Mouse (Mus musculus) CH12.LX (cell line): ENCODE measurements at regions not wholly inside any gene's neighbourhood (a gene's known extent, or its start where the extent isn't known, plus 50 kb on each side); places are given as distances from the start of the nearest gene placed in this dataset.
A peak's percentile ranks its signal among the peaks of the same experiment; 100 is the strongest.

Source experiments
- DNase-seq: peaks from one replicate; pipeline ENCODE4 v3.0.0-alpha.2; 2013; ENCODE audit errors: extremely low read depth
- H3K27ac ChIP-seq: 2 replicates; pipeline ENCODE4 v1.5.1; 2012; ENCODE audit warnings: low read depth, mild to moderate bottlenecking, control low read depth, moderate library complexity; ENCODE audit not compliant: insufficient read depth
- H3K27me3 ChIP-seq: replicated peaks from 2 replicates; pipeline ENCODE3; 2012; ENCODE audit warnings: inconsistent platforms
- H3K36me3 ChIP-seq, 2 experiments: replicated peaks in 1 of 2; 2 replicates each; pipeline versions ENCODE3 to v1.6.1; 2012; ENCODE audit warnings: inconsistent platforms in 1 of 2, low read length in 1 of 2, mild to moderate bottlenecking in 1 of 2, mixed read lengths in 1 of 2, moderate library complexity in 1 of 2; ENCODE audit not compliant: control insufficient read depth in 1 of 2, insufficient read depth in 1 of 2
- H3K4me1 ChIP-seq, 2 experiments: 2 replicates each; pipeline ENCODE4 v1.6.1; 2012; ENCODE audit warnings: inconsistent platforms in 1 of 2, moderate library complexity in 1 of 2; ENCODE audit not compliant: insufficient read depth in 2 of 2, control insufficient read depth in 1 of 2
- H3K4me2 ChIP-seq: 2 replicates; pipeline ENCODE4 v1.6.1; 2012; ENCODE audit warnings: low read depth, mild to moderate bottlenecking, control low read depth; ENCODE audit not compliant: poor library complexity, insufficient read depth, severe bottlenecking
- H3K4me3 ChIP-seq, 3 experiments: fragments of 150-350 bp in 1 of 3; sonication (generic) in 1 of 3; replicated peaks in 1 of 3; 2 replicates each; pipeline versions ENCODE3 to v1.5.1; 2011 to 2012; ENCODE audit warnings: low read depth in 2 of 3, low read length in 2 of 3, mild to moderate bottlenecking in 2 of 3, moderate library complexity in 2 of 3, control low read depth in 1 of 3, improper control_type of control experiment in 1 of 3, inconsistent platforms in 1 of 3, mixed read lengths in 1 of 3; ENCODE audit not compliant: poor library complexity in 1 of 3
- H3K79me2 ChIP-seq: replicated peaks from 2 replicates; pipeline ENCODE4 v1.6.1; 2012; ENCODE audit warnings: mild to moderate bottlenecking, moderate library complexity; ENCODE audit not compliant: control insufficient read depth, poor library complexity, insufficient read depth, severe bottlenecking; ENCODE audit errors: extremely low read depth
- H3K9ac ChIP-seq: 2 replicates; pipeline ENCODE4 v1.6.1; 2012; ENCODE audit warnings: low read depth, mild to moderate bottlenecking, control low read depth, moderate library complexity; ENCODE audit not compliant: insufficient read depth
- H3K9me3 ChIP-seq: replicated peaks from 2 replicates; pipeline ENCODE3; 2012; ENCODE audit warnings: low read length, inconsistent platforms, mixed read lengths
- CHD1 ChIP-seq: IDR thresholded peaks from 2 replicates; pipeline ENCODE4 v1.6.1; 2012; ENCODE audit warnings: low read depth, low read length, improper control_type of control experiment, inconsistent platforms
- CTCF ChIP-seq, 2 experiments: IDR thresholded peaks in 1 of 2; conservative IDR thresholded peaks in 1 of 2; 2 replicates each; pipeline ENCODE4 v1.5.1; 2011 to 2012; ENCODE audit warnings: low read depth in 2 of 2, low read length in 2 of 2, improper control_type of control experiment in 1 of 2, inconsistent platforms in 1 of 2, mild to moderate bottlenecking in 1 of 2, moderate library complexity in 1 of 2
- E2F4 ChIP-seq: IDR thresholded peaks from 2 replicates; pipeline ENCODE4 v1.6.1; 2011; ENCODE audit warnings: low read depth, low read length, improper control_type of control experiment; ENCODE audit not compliant: insufficient replicate concordance
- ELF1 ChIP-seq: IDR thresholded peaks from 2 replicates; pipeline ENCODE4 v1.6.1; 2014; ENCODE audit warnings: low read depth, mild to moderate bottlenecking, inconsistent platforms, low read length, improper control_type of control experiment
- EP300 ChIP-seq: IDR thresholded peaks from 2 replicates; pipeline ENCODE4 v1.6.1; 2011; ENCODE audit warnings: low read length, improper control_type of control experiment
- JUN ChIP-seq: IDR thresholded peaks from 2 replicates; pipeline ENCODE4 v1.6.1; 2011; ENCODE audit warnings: low read depth, mild to moderate bottlenecking, low read length, improper control_type of control experiment, moderate library complexity; ENCODE audit not compliant: insufficient read depth
- JUND ChIP-seq: conservative IDR thresholded peaks from 2 replicates; pipeline ENCODE4 v1.6.1; 2011; ENCODE audit warnings: low read depth, low read length, improper control_type of control experiment
- KAT2A ChIP-seq: IDR thresholded peaks from 2 replicates; pipeline ENCODE4 v1.6.1; 2012; ENCODE audit warnings: low read length, improper control_type of control experiment, inconsistent platforms; ENCODE audit not compliant: insufficient replicate concordance
- MXI1 ChIP-seq: IDR thresholded peaks from 2 replicates; pipeline ENCODE4 v1.6.1; 2011; ENCODE audit warnings: mild to moderate bottlenecking, low read depth, low read length, improper control_type of control experiment
- RAD21 ChIP-seq: IDR thresholded peaks from 2 replicates; pipeline ENCODE4 v1.6.1; 2011; ENCODE audit warnings: low read depth, mild to moderate bottlenecking, low read length, improper control_type of control experiment, moderate library complexity
- RCOR1 ChIP-seq: conservative IDR thresholded peaks from 2 replicates; pipeline ENCODE4 v1.6.1; 2012; ENCODE audit warnings: low read depth, mild to moderate bottlenecking, inconsistent platforms, low read length, improper control_type of control experiment
- SMC3 ChIP-seq: IDR thresholded peaks from 2 replicates; pipeline ENCODE4 v1.6.1; 2011; ENCODE audit warnings: low read depth, low read length, improper control_type of control experiment
- USF1 ChIP-seq: IDR thresholded peaks from 2 replicates; pipeline ENCODE4 v1.6.1; 2014; ENCODE audit warnings: low read depth, mild to moderate bottlenecking, inconsistent platforms, low read length, improper control_type of control experiment
- USF2 ChIP-seq: conservative IDR thresholded peaks from 2 replicates; pipeline ENCODE4 v1.6.1; 2011; ENCODE audit warnings: low read depth, low read length, improper control_type of control experiment
- ZC3H11A ChIP-seq: IDR thresholded peaks from 2 replicates; pipeline ENCODE4 v1.6.1; 2012; ENCODE audit warnings: low read depth, mild to moderate bottlenecking, inconsistent platforms, low read length, improper control_type of control experiment
- dilution Hi-C: fragments of 300-500 bp; cut with MboI; formaldehyde crosslinking; loops from 2 replicates; pipeline ENCODE4 v1.14.3; 2020; ENCODE audit warnings: low sequenced_read_pairs; ENCODE audit not compliant: extremely low pct_unique_long_range_greater_than_20kb, extremely low pct_ligation_motif_present
- in situ Hi-C: fragments of 300-500 bp; cut with MboI; formaldehyde crosslinking; loops from 3 replicates; pipeline ENCODE4 v1.14.3; 2019; ENCODE audit warnings: low sequenced_read_pairs, low pct_ligation_motif_present, low pct_unique_long_range_greater_than_20kb, mixed read lengths

GRCm38 (mm10) chr19:14052052-14052451 is 138.7 kb downstream of the Olfr1505 start:
- Histone ChIP-seq H3K4me3 (no peak overlapping the region), H3K79me2 (no peaks in the 10 kb centered on the region), H3K4me2 (no peak overlapping the region; the same call in 1 of the 2 replicates), H3K36me3 (no peaks in the 10 kb centered on the region), H3K4me1 (no peaks in the 10 kb centered on the region)
- no peak for DNase-seq
- dilution Hi-C loops: no loop called here
- TF ChIP-seq USF1: no peak
- TF ChIP-seq ELF1: no peak
- no peak for TF ChIP-seq MXI1
- TF ChIP-seq USF2: no peak
- TF ChIP-seq, all 38 proteins: peak for 0
- H3K27ac ChIP-seq: no peak overlapping the region
- H3K27me3 ChIP-seq: no peaks in the 10 kb centered on the region
- no peak overlapping the region for H3K9ac ChIP-seq
- in situ Hi-C loops: no loop called here
- H3K9me3 ChIP-seq: no peaks in the 10 kb centered on the region

- H3K4me2 ChIP-seq: no peak overlapping the region
- no peaks in the 10 kb centered on the region for H3K79me2 ChIP-seq
- H3K9ac ChIP-seq: no peak overlapping the region
- no peak overlapping the region for H3K27ac ChIP-seq
- in situ Hi-C loops: loop anchor here (10.0 to 25.0 kb wide), 2 partner anchors 164 to 607 kb away; no protein-coding TSS in a partner anchor
- H3K36me3 ChIP-seq: no peaks in the 10 kb centered on the region
- DNase-seq: peak; percentile 72
- no peak overlapping the region for H3K4me3 ChIP-seq
- H3K9me3 ChIP-seq: no peaks in the 10 kb centered on the region
- dilution Hi-C loops: no loop called here
- peaks cover 0 to 4% of the 10 kb centered on the region in 2 experiments; a peak in 1 of 4 replicates for H3K4me1 ChIP-seq
- H3K27me3 ChIP-seq: no peaks in the 10 kb centered on the region
- TF ChIP-seq MXI1: no peak
- peak; percentile 84 for TF ChIP-seq SMC3
- TF ChIP-seq USF2: no peak
- no peak for TF ChIP-seq KAT2A
- TF ChIP-seq JUND: no peak
- peak; percentile 81 for TF ChIP-seq RAD21
- TF ChIP-seq CTCF (conservative IDR thresholded peaks at IDR 0.05 in 1 of 2, IDR thresholded peaks at IDR 0.05 in 1 of 2; ENCODE audit: low read depth in 2 of 2, low read length in 2 of 2): peak; percentile 61 to 80
- TF ChIP-seq JUN: no peak
- no peak for TF ChIP-seq E2F4
- 0 out of 2 replicates have a peak, but pooled peaks have one; percentile 33 for TF ChIP-seq ZC3H11A
These were observed 167.2 kb downstream of the Olfr1505 start for GRCm38 (mm10) chr19:14080538-14080937.

GRCm38 (mm10) chr19:14084726-14085125 is 171.4 kb downstream of the Olfr1505 start:
- no peaks in the 10 kb centered on the region for H3K79me2 ChIP-seq
- DNase-seq: no peak
- H3K4me1 ChIP-seq: peaks cover 0 to 4% of the 10 kb centered on the region in 2 experiments; a peak in 1 of 4 replicates
- H3K4me2 ChIP-seq: no peak overlapping the region
- dilution Hi-C loops (no loop called here), in situ Hi-C loops (loop anchor here (10.0 to 25.0 kb wide), 2 partner anchors 160 to 603 kb away; no protein-coding TSS in a partner anchor)
- no peaks in the 10 kb centered on the region for H3K36me3 ChIP-seq
- H3K9me3 ChIP-seq: no peaks in the 10 kb centered on the region
- H3K9ac ChIP-seq: no peak overlapping the region
- no peak overlapping the region for H3K4me3 ChIP-seq
- TF ChIP-seq EP300 (no peak), CHD1 (no peak), RCOR1 (no peak)
- no peaks in the 10 kb centered on the region for H3K27me3 ChIP-seq
- H3K27ac ChIP-seq: no peak overlapping the region
